Mouse (Mus musculus): ENCODE measurements around the gene Ccdc190.
A peak's percentile ranks its signal among the peaks of the same experiment; 100 is the strongest.

The Ccdc190 gene

GRCm38 (mm10) chr1:169928454-169928971 lies at the start of gene Ccdc190:
Gene Ccdc190 (plus strand): TSS chr1:169928648.
- DNase-seq (ENCODE audit: extremely low spot score, low read depth, low spot score) = no peak

GRCm38 (mm10) chr1:169879060-169879459 lies 49.4 kb upstream of the Ccdc190 start:
- no peak for DNase-seq (ENCODE audit: extremely low spot score, low read depth, low spot score)

- no peak for DNase-seq (ENCODE audit: extremely low spot score, low read depth, low spot score)
These were observed 48.3 kb upstream of the Ccdc190 start for GRCm38 (mm10) chr1:169880181-169880580.

GRCm38 (mm10) chr1:169883081-169883565 lies 45.3 kb upstream of the Ccdc190 start:
- DNase-seq (ENCODE audit: extremely low spot score, low read depth, low spot score) = no peak

GRCm38 (mm10) chr1:169889250-169889649 lies 39.2 kb upstream of the Ccdc190 start:
- no peak for DNase-seq (ENCODE audit: extremely low spot score, low read depth, low spot score)

- no peak for DNase-seq (ENCODE audit: extremely low spot score, low read depth, low spot score)
These were observed 34.5 kb upstream of the Ccdc190 start for GRCm38 (mm10) chr1:169893976-169894375.

- DNase-seq (ENCODE audit: extremely low spot score, low read depth, low spot score) = no peak
These were observed 32.8 kb upstream of the Ccdc190 start for GRCm38 (mm10) chr1:169895686-169896085.

GRCm38 (mm10) chr1:169897916-169898315 lies 30.5 kb upstream of the Ccdc190 start:
- no peak for DNase-seq (ENCODE audit: extremely low spot score, low read depth, low spot score)

- DNase-seq (ENCODE audit: extremely low spot score, low read depth, low spot score) = no peak
These were observed 29.8 kb upstream of the Ccdc190 start for GRCm38 (mm10) chr1:169898607-169899006.

- no peak for DNase-seq (ENCODE audit: extremely low spot score, low read depth, low spot score)
These were observed 27.6 kb upstream of the Ccdc190 start for GRCm38 (mm10) chr1:169900771-169901336.

GRCm38 (mm10) chr1:169909163-169909562 lies 19.3 kb upstream of the Ccdc190 start:
- DNase-seq (ENCODE audit: extremely low spot score, low read depth, low spot score) = no peak

GRCm38 (mm10) chr1:169909659-169910058 lies 18.8 kb upstream of the Ccdc190 start:
- DNase-seq (ENCODE audit: extremely low spot score, low read depth, low spot score) = no peak

- no peak for DNase-seq (ENCODE audit: extremely low spot score, low read depth, low spot score)
These were observed 17.7 kb upstream of the Ccdc190 start for GRCm38 (mm10) chr1:169910751-169911150.

- no peak for DNase-seq (ENCODE audit: extremely low spot score, low read depth, low spot score)
These were observed 16.9 kb upstream of the Ccdc190 start for GRCm38 (mm10) chr1:169911526-169911925.

- DNase-seq (ENCODE audit: extremely low spot score, low read depth, low spot score) = no peak
These were observed 11.8 kb upstream of the Ccdc190 start for GRCm38 (mm10) chr1:169916659-169917058.

GRCm38 (mm10) chr1:169917115-169917796 lies 11.2 kb upstream of the Ccdc190 start:
- no peak for DNase-seq (ENCODE audit: extremely low spot score, low read depth, low spot score)

- DNase-seq (ENCODE audit: extremely low spot score, low read depth, low spot score) = no peak
These were observed 10.4 kb upstream of the Ccdc190 start for GRCm38 (mm10) chr1:169917998-169918397.

GRCm38 (mm10) chr1:169919211-169919610 lies 9.2 kb upstream of the Ccdc190 start:
- DNase-seq (ENCODE audit: extremely low spot score, low read depth, low spot score) = peak; percentile 86

GRCm38 (mm10) chr1:169921710-169922211 lies 6.7 kb upstream of the Ccdc190 start:
- no peak for DNase-seq (ENCODE audit: extremely low spot score, low read depth, low spot score)

- DNase-seq (ENCODE audit: extremely low spot score, low read depth, low spot score) = no peak
These were observed 3.9 kb upstream of the Ccdc190 start for GRCm38 (mm10) chr1:169924567-169924966.

GRCm38 (mm10) chr1:169927753-169928369 lies 587 bp upstream of the Ccdc190 start:
- DNase-seq (ENCODE audit: extremely low spot score, low read depth, low spot score) = no peak

- DNase-seq (ENCODE audit: extremely low spot score, low read depth, low spot score) = no peak
These were observed 3.2 kb downstream of the Ccdc190 start for GRCm38 (mm10) chr1:169931698-169932097.
